24 mouse cellular contexts compared by ENCODE assay signal in genomic region chr14:74963402-74963764, GRCm38 (mm10). TPM values are rescaled to one million over a fixed set of nuclear protein-coding genes. Genes with fewer than 3 reads are reported as not detected.
DNase-seq lines count a peak whose midpoint lies in the region; ATAC-seq and TF ChIP-seq lines count a peak whose summit lies in the region.
"Had no signal": no experiment of that assay in that cellular context is flagged by ENCODE, and none has a peak within 500 bp of the region (broad histone marks: within the 10 kb centered on the region; RNA-seq: fewer than 3 reads in every experiment).

No protein-coding gene starts in this region.

- ATAC-seq in kidney, embryonic 15.5 days (replicated peaks; ENCODE audit: low FRiP score): 0 out of 2 replicates have a peak, but pooled peaks have one; percentile 4
- ATAC-seq in embryonic facial prominence, embryonic 11.5 days (replicated peaks; ENCODE audit: insufficient number of reproducible peaks, low FRiP score, low TSS enrichment, low read depth): no peak
- ATAC-seq in limb, embryonic 12.5 days (ENCODE audit: insufficient number of reproducible peaks, insufficient read depth, low FRiP score, low TSS enrichment, low read depth): no peak
- ATAC-seq: inflammation-experienced regulatory T-cells, adult 6 months; midbrain, embryonic 16.5 days had no signal

- no peaks in the 10 kb centered on the region for H3K36me3 ChIP-seq in kidney, embryonic 15.5 days
- H3K36me3 ChIP-seq in CH12.LX (replicated peaks in 1 of 2; ENCODE audit: control insufficient read depth in 1 of 2, insufficient read depth in 1 of 2, low read length in 1 of 2): no peaks in the 10 kb centered on the region
- no peaks in the 10 kb centered on the region for H3K36me3 ChIP-seq in embryonic facial prominence, embryonic 11.5 days (replicated peaks; ENCODE audit: control insufficient read depth, insufficient read depth, low read depth, low read length)
- H3K36me3 ChIP-seq in limb, embryonic 12.5 days: no peaks in the 10 kb centered on the region
- H3K36me3 ChIP-seq: G1E; heart, embryonic 15.5 days; liver, embryonic 15.5 days; neural tube, embryonic 15.5 days; stomach, embryonic 15.5 days had no signal

- TF ChIP-seq RAD21 in CH12.LX (IDR thresholded peaks at IDR 0.05; ENCODE audit: low read depth, low read length): no peak

- 0 out of 2 replicates have a peak, but pooled peaks have one; percentile 17 for TF ChIP-seq EP300 in CH12.LX (IDR thresholded peaks at IDR 0.05; ENCODE audit: low read length)

- H3K27me3 ChIP-seq in kidney, embryonic 15.5 days: no peaks in the 10 kb centered on the region
- no peaks in the 10 kb centered on the region for H3K27me3 ChIP-seq in CH12.LX (replicated peaks)
- H3K27me3 ChIP-seq in embryonic facial prominence, embryonic 11.5 days (ENCODE audit: control insufficient read depth, insufficient read depth, low read length): no peaks in the 10 kb centered on the region
- no peaks in the 10 kb centered on the region for H3K27me3 ChIP-seq in limb, embryonic 12.5 days
- H3K27me3 ChIP-seq: heart, embryonic 15.5 days; liver, embryonic 15.5 days; neural tube, embryonic 15.5 days; stomach, embryonic 15.5 days had no signal

- H3K4me1 ChIP-seq in kidney, embryonic 15.5 days: no peaks in the 10 kb centered on the region
- peaks cover 0 to 13% of the 10 kb centered on the region in 2 experiments; a peak in 2 of 4 replicates for H3K4me1 ChIP-seq in CH12.LX (ENCODE audit: control insufficient read depth in 1 of 2, insufficient read depth in 2 of 2)
- no peaks in the 10 kb centered on the region for H3K4me1 ChIP-seq in embryonic facial prominence, embryonic 11.5 days (ENCODE audit: control insufficient read depth, insufficient read depth, low read length)
- peaks cover 9% of the 10 kb centered on the region for H3K4me1 ChIP-seq in limb, embryonic 12.5 days (replicated peaks)
- H3K4me1 ChIP-seq: heart, embryonic 15.5 days; neural tube, embryonic 15.5 days; stomach, embryonic 15.5 days had no signal

- H3K9me3 ChIP-seq in kidney, embryonic 15.5 days (replicated peaks): 0 out of 2 replicates have a peak, but pooled peaks cover 3% of the 10 kb centered on the region
- H3K9me3 ChIP-seq in CH12.LX (replicated peaks; ENCODE audit: low read length): peaks cover 9% of the 10 kb centered on the region
- H3K9me3 ChIP-seq in embryonic facial prominence, embryonic 11.5 days (replicated peaks; ENCODE audit: control insufficient read depth, low read length): no peaks in the 10 kb centered on the region
- H3K9me3 ChIP-seq in limb, embryonic 12.5 days: peaks cover 4% of the 10 kb centered on the region
- H3K9me3 ChIP-seq: G1E; heart, embryonic 15.5 days; liver, embryonic 15.5 days; neural tube, embryonic 15.5 days; stomach, embryonic 15.5 days had no signal

- no peak overlapping the region for H3K4me2 ChIP-seq in kidney, embryonic 15.5 days
- H3K4me2 ChIP-seq in CH12.LX (ENCODE audit: insufficient read depth, low read depth, poor library complexity, severe bottlenecking): no peak overlapping the region
- H3K4me2 ChIP-seq in embryonic facial prominence, embryonic 11.5 days (ENCODE audit: low read depth, low read length): no peak overlapping the region
- no peak overlapping the region; the same call in 1 of the 2 replicates for H3K4me2 ChIP-seq in limb, embryonic 12.5 days
- H3K4me2 ChIP-seq: heart, embryonic 15.5 days; hindbrain, embryonic 14.5 days; liver, embryonic 15.5 days; neural tube, embryonic 15.5 days; stomach, embryonic 15.5 days had no signal

- H3K4me3 ChIP-seq in kidney, embryonic 15.5 days (replicated peaks): no peak overlapping the region
- H3K4me3 ChIP-seq in CH12.LX (replicated peaks in 1 of 3; ENCODE audit: low read depth in 2 of 3, low read length in 2 of 3, poor library complexity in 1 of 3): no peak overlapping the region
- no peak overlapping the region for H3K4me3 ChIP-seq in embryonic facial prominence, embryonic 11.5 days (ENCODE audit: low read depth, low read length)
- H3K4me3 ChIP-seq in limb, embryonic 12.5 days (replicated peaks): no peak overlapping the region
- H3K4me3 ChIP-seq: heart, embryonic 15.5 days; liver, embryonic 15.5 days; neural tube, embryonic 15.5 days; stomach, embryonic 15.5 days had no signal

- no peak for TF ChIP-seq CTCF in CH12.LX (conservative IDR thresholded peaks at IDR 0.05 in 1 of 2, IDR thresholded peaks at IDR 0.05 in 1 of 2; ENCODE audit: low read depth in 2 of 2, low read length in 2 of 2)

- no peak for TF ChIP-seq POLR2A in CH12.LX (IDR thresholded peaks at IDR 0.05; ENCODE audit: low read depth, low read length)

- no peak for DNase-seq in kidney, postnatal 36 days
- DNase-seq in CH12.LX (ENCODE audit: extremely low read depth): no peak
- peak; percentile 84 for DNase-seq in embryonic facial prominence, embryonic 11.5 days (ENCODE audit: low spot score)
- no peak for DNase-seq in heart, adult 18-20 months
- no peak for DNase-seq in heart, adult 9 months (ENCODE audit: low spot score in 2 of 2)
- DNase-seq: adrenal gland, adult 8-10 months; cerebellum, adult 11-12 months; cerebellum, postnatal 10 days; gastrocnemius, postnatal 36 days; heart, postnatal 4 days; kidney, adult 9 months; left cerebral cortex, postnatal 4 days; lung, postnatal 4 days; thymus, adult 2 months had no signal

- no peaks in the 10 kb centered on the region for H3K79me2 ChIP-seq in CH12.LX (replicated peaks; ENCODE audit: control insufficient read depth, extremely low read depth, insufficient read depth, poor library complexity, severe bottlenecking)

- dilution Hi-C loops in CH12.LX (cut with MboI; ENCODE audit: extremely low pct_ligation_motif_present, extremely low pct_unique_long_range_greater_than_20kb, low sequenced_read_pairs): no loop called here

- H3K9ac ChIP-seq in kidney, embryonic 15.5 days: no peak overlapping the region
- H3K9ac ChIP-seq in CH12.LX (ENCODE audit: insufficient read depth, low read depth): no peak overlapping the region
- H3K9ac ChIP-seq in embryonic facial prominence, embryonic 11.5 days (replicated peaks; ENCODE audit: low read length): no peak overlapping the region
- no peak overlapping the region for H3K9ac ChIP-seq in limb, embryonic 12.5 days (replicated peaks)
- H3K9ac ChIP-seq: heart, embryonic 15.5 days; hindbrain, embryonic 14.5 days; liver, embryonic 15.5 days; neural tube, embryonic 15.5 days; stomach, embryonic 15.5 days had no signal

- in situ Hi-C loops in CH12.LX (cut with MboI; ENCODE audit: low pct_ligation_motif_present, low pct_unique_long_range_greater_than_20kb, low sequenced_read_pairs): no loop called here

- H3K27ac ChIP-seq in kidney, embryonic 15.5 days: 0 out of 2 replicates have a peak overlapping the region, but pooled peaks have one; percentile 7
- H3K27ac ChIP-seq in CH12.LX (ENCODE audit: insufficient read depth, low read depth): no peak overlapping the region
- no peak overlapping the region for H3K27ac ChIP-seq in embryonic facial prominence, embryonic 11.5 days (replicated peaks; ENCODE audit: low read depth, low read length)
- peak overlapping the region; percentile 62; the same call in 1 of the 2 replicates for H3K27ac ChIP-seq in limb, embryonic 12.5 days
- H3K27ac ChIP-seq: heart, embryonic 15.5 days; hindbrain, embryonic 14.5 days; liver, embryonic 15.5 days; neural tube, embryonic 15.5 days; stomach, embryonic 15.5 days had no signal

- 71% methylated on average over 3 of the region's 3 CpGs for WGBS in kidney, embryonic 15.5 days
- 29% methylated on average over 3 of the region's 3 CpGs for WGBS in embryonic facial prominence, embryonic 11.5 days
- 18% methylated on average over 3 of the region's 3 CpGs for WGBS in limb, embryonic 12.5 days

TF ChIP-seq in CH12.LX, 34 proteins besides CTCF, POLR2A, EP300 and RAD21 (continues in another document):
- TF ChIP-seq TBP (conservative IDR thresholded peaks at IDR 0.05; ENCODE audit: low read depth, low read length) (no peak), MAZ (IDR thresholded peaks at IDR 0.05; ENCODE audit: low read depth, low read length) (no peak), NRF1 (IDR thresholded peaks at IDR 0.05; ENCODE audit: low read depth, low read length) (no peak), MXI1 (IDR thresholded peaks at IDR 0.05; ENCODE audit: low read depth, low read length) (no peak), RCOR1 (conservative IDR thresholded peaks at IDR 0.05; ENCODE audit: low read depth, low read length) (no peak), POLR2AphosphoS2 (IDR thresholded peaks at IDR 0.05; ENCODE audit: low read depth, low read length) (no peak), KAT2A (IDR thresholded peaks at IDR 0.05; ENCODE audit: insufficient replicate concordance, low read length) (no peak), ETS1 (conservative IDR thresholded peaks at IDR 0.05; ENCODE audit: low read depth, low read length) (no peak), USF2 (conservative IDR thresholded peaks at IDR 0.05; ENCODE audit: low read depth, low read length) (no peak), MEF2A (IDR thresholded peaks at IDR 0.05; ENCODE audit: borderline replicate concordance, low read depth, low read length) (no peak), HCFC1 (IDR thresholded peaks at IDR 0.05; ENCODE audit: low read depth, low read length) (no peak), SMC3 (IDR thresholded peaks at IDR 0.05; ENCODE audit: low read depth, low read length) (no peak), USF1 (IDR thresholded peaks at IDR 0.05; ENCODE audit: low read depth, low read length) (no peak), JUN (IDR thresholded peaks at IDR 0.05; ENCODE audit: insufficient read depth, low read depth, low read length) (no peak), JUND (conservative IDR thresholded peaks at IDR 0.05; ENCODE audit: low read depth, low read length) (no peak), UBTF (IDR thresholded peaks at IDR 0.05; ENCODE audit: low read depth, low read length) (no peak)

RNA-seq across cellular contexts. Expression of gene Lrch1, which starts 15.7 kb away (rescaled TPM):
- 20.1 and 20.8 TPM in 2 replicates for polyA plus RNA-seq in kidney, embryonic 15.5 days (2015; fragmentation: Nextera tagmentation; extraction: Ambion mirVana)
- 10.3 TPM in 2 replicates for total RNA-seq in CH12.LX (2012; rRNA removed)
- total RNA-seq in CH12.LX (2014; rRNA removed): 12.8 and 14.1 TPM in 2 replicates
- 21.6 and 23.3 TPM in 2 replicates for polyA plus RNA-seq in CH12.LX (2012; ENCODE audit: insufficient read length, low read depth)
- polyA plus RNA-seq in embryonic facial prominence, embryonic 11.5 days (2014; fragmentation: Nextera tagmentation; extraction: Ambion mirVana): 10.1 and 10.4 TPM in 2 replicates
- 14.8 and 16.0 TPM in 2 replicates for polyA plus RNA-seq in limb, embryonic 12.5 days (2016; fragmentation: Nextera tagmentation; extraction: Ambion mirVana)
- total RNA-seq in heart, adult 18-20 months (2021): 10 to 100 TPM; 11.8 to 14.3 TPM
- polyA plus RNA-seq: G1E had no signal

RNA-seq across cellular contexts. Expression of gene Rubcnl, which starts 52.4 kb away (rescaled TPM):
- polyA plus RNA-seq in kidney, embryonic 15.5 days (2015; fragmentation: Nextera tagmentation; extraction: Ambion mirVana): 0.39 and 0.73 TPM in 2 replicates
- 23.5 and 24.9 TPM in 2 replicates for total RNA-seq in CH12.LX (2012; rRNA removed)
- total RNA-seq in CH12.LX (2014; rRNA removed): 24.6 and 24.7 TPM in 2 replicates
- polyA plus RNA-seq in CH12.LX (2012; ENCODE audit: insufficient read length, low read depth): 21.8 and 27.2 TPM in 2 replicates
- polyA plus RNA-seq in embryonic facial prominence, embryonic 11.5 days (2014; fragmentation: Nextera tagmentation; extraction: Ambion mirVana): 0.07 and 0.65 TPM in 2 replicates
- 0.90 and 1.3 TPM in 2 replicates for polyA plus RNA-seq in limb, embryonic 12.5 days (2016; fragmentation: Nextera tagmentation; extraction: Ambion mirVana)
- 1 to 10 TPM in 1 of 2 experiments, under 1 TPM in 1; 0.55 to 1.7 TPM for total RNA-seq in heart, adult 18-20 months (2021)
- polyA plus RNA-seq: G1E had no signal

Comparison
In these comparisons a context has a peak if more than half of its experiments do, and no peak if none do; other contexts are left out.
1. H3K27ac ChIP-seq: peak in kidney, embryonic 15.5 days (single experiment) and limb, embryonic 12.5 days (single experiment); none in CH12.LX (single experiment) and embryonic facial prominence, embryonic 11.5 days (single experiment).